Mouse (Mus musculus): Measurements from ENCODE around the gene Ate1. TPM values are rescaled to one million over a fixed set of nuclear protein-coding genes. Genes with fewer than 3 reads are reported as not detected.

Ate1 gene
- polyA plus RNA-seq, 1 experiment, result 13.7 TPM

DNA sequence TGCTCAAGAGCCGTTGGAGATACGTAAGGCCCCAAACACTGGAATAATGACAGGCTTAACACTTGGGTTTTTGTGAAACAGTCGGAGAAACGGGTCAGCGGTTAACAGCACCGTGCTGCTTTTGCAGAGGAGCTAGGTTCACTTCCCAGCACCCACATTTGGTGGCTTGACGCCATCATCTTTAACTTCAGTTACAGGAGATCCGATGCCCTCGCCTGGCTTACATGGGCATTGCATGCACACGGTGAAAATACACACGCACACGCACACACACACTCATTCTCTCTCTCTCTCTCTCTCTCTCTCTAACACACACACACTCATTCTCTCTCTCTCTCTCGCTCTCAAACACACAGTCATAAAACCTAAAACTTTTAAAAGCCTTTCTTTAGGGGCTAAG is 138.0 kb downstream of the Ate1 start:
- 94% methylated on average over 13 of the region's 13 CpGs for WGBS
- H3K27ac ChIP-seq (ENCODE audit: control insufficient read depth, insufficient read depth, low read depth, low read length, poor library complexity), result no peak overlapping the region
- TF ChIP-seq CTCF (IDR thresholded peaks at IDR 0.05; ENCODE audit: control insufficient read depth, insufficient read depth, low read length), result no peak
- TF ChIP-seq POLR2A (IDR thresholded peaks at IDR 0.05; ENCODE audit: borderline replicate concordance, control insufficient read depth, low read depth, low read length), result no peak
- no peaks in the 10 kb centered on the region for H3K4me1 ChIP-seq (ENCODE audit: control insufficient read depth, insufficient read depth, low read length)
- H3K4me3 ChIP-seq (replicated peaks; ENCODE audit: control insufficient read depth, low read depth, low read length), result no peak overlapping the region

DNA sequence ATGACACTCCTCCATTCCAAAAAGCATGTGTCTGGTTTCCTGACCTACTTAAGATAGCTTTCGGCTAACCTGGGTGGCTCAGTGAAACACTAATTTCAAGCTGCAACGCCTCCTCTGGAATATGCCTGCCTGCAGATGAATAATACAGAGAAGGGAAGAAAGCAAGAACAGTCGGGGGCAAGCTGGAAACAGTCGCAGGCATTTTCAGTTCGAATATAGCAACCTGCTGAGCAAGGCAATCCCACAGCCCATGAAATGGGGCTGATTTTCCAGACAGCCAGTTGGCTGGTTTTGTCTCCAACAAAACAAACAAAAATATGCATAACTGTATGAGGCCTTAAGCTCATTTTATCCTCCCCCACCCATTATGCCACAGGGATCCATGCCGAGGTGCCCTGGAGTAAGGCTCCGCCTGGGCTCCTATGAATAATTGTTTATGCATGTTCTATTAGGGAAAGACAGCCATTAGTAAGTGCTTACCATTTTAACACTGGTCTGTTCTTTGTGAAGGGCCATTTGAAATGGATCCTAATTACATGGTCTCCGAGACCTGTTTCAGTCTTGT is 138.7 kb downstream of the Ate1 start:
- no peak overlapping the region for H3K27ac ChIP-seq (ENCODE audit: control insufficient read depth, insufficient read depth, low read depth, low read length, poor library complexity)
- TF ChIP-seq POLR2A (IDR thresholded peaks at IDR 0.05; ENCODE audit: borderline replicate concordance, control insufficient read depth, low read depth, low read length) (no peak), CTCF (IDR thresholded peaks at IDR 0.05; ENCODE audit: control insufficient read depth, insufficient read depth, low read length) (no peak)
- 87% methylated on average over 8 of the region's 8 CpGs for WGBS
- H3K4me3 ChIP-seq (replicated peaks; ENCODE audit: control insufficient read depth, low read depth, low read length), result no peak overlapping the region
- no peaks in the 10 kb centered on the region for H3K4me1 ChIP-seq (ENCODE audit: control insufficient read depth, insufficient read depth, low read length)

DNA sequence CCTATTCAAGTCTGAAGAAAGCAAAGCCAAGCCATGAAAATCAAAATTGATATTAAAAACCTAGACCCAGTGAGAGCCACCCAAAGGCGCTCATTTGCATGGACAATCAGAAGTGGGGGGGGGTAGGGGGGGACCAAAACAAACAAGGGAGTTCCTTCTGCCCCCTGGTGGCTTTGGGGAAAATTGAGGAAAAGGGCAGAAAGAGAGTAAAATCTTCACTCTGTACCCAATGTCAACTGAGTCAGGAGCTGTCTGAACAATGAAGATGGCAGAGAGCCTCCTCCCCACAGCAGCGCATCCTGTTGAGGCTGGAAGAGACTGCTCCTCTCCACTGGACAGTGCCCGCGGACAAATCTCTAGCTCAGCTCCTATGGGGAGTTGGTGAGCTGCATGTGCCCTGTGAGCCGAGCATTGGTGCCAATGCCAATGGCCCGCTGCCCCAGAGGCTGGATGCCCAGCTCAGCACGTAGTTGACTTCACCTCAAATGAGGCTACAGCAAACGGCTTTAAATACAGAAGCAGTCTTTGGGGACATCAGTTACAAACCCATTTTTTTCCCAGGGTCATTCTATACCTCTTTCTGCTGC is 139.3 kb downstream of the Ate1 start:
- H3K4me1 ChIP-seq (ENCODE audit: control insufficient read depth, insufficient read depth, low read length), result no peaks in the 10 kb centered on the region
- TF ChIP-seq POLR2A (IDR thresholded peaks at IDR 0.05; ENCODE audit: borderline replicate concordance, control insufficient read depth, low read depth, low read length) (no peak), CTCF (IDR thresholded peaks at IDR 0.05; ENCODE audit: control insufficient read depth, insufficient read depth, low read length) (no peak)
- no peak overlapping the region for H3K4me3 ChIP-seq (replicated peaks; ENCODE audit: control insufficient read depth, low read depth, low read length)
- H3K27ac ChIP-seq (ENCODE audit: control insufficient read depth, insufficient read depth, low read depth, low read length, poor library complexity), result no peak overlapping the region
- 85% methylated on average over 8 of the region's 8 CpGs for WGBS

DNA sequence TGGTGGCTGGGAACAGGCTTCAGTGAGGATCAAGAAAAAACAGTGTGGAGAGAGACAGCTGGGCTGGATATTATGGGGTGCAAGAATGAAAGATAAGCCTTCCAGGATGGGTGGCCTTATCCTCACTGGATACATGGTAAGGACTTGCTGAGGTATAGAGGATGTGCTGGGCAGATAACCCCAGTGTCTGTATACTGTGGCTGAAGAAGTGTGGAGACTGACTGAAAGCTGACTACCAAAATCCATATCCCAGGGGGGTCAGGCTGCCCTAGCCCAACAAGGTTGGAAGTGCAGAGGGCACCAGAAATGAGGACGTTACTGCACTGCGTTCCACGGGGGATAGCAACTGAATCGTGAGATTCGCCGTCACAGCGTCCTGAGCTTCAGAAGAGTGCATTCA is 139.8 kb downstream of the Ate1 start:
- WGBS, result 95% methylated on average over 7 of the region's 7 CpGs
- TF ChIP-seq POLR2A (IDR thresholded peaks at IDR 0.05; ENCODE audit: borderline replicate concordance, control insufficient read depth, low read depth, low read length), result no peak
- no peak for TF ChIP-seq CTCF (IDR thresholded peaks at IDR 0.05; ENCODE audit: control insufficient read depth, insufficient read depth, low read length)
- Histone ChIP-seq H3K4me3 (replicated peaks; ENCODE audit: control insufficient read depth, low read depth, low read length) (no peak overlapping the region), H3K27ac (ENCODE audit: control insufficient read depth, insufficient read depth, low read depth, low read length, poor library complexity) (no peak overlapping the region), H3K4me1 (ENCODE audit: control insufficient read depth, insufficient read depth, low read length) (no peaks in the 10 kb centered on the region)

DNA sequence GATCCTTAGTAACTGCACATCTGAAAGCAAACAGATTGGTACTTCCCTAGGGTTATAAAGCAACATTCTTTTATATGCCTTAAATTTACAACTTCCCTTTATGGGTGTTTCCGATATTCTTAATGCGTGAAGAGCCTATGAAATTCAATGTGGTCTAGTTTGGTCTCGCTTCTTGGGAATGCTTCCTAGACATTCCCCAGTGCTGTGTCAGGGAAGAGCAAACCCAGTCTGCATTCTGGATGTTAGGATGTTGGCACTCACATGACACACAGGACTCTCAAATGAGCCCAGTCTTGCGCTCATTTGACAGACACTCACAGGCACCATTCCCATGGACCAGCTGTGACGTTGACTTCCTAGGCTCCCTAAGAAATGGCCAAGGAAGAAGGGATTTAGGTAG is 140.3 kb downstream of the Ate1 start:
- no peak overlapping the region for H3K27ac ChIP-seq (ENCODE audit: control insufficient read depth, insufficient read depth, low read depth, low read length, poor library complexity)
- TF ChIP-seq CTCF (IDR thresholded peaks at IDR 0.05; ENCODE audit: control insufficient read depth, insufficient read depth, low read length), result no peak
- TF ChIP-seq POLR2A (IDR thresholded peaks at IDR 0.05; ENCODE audit: borderline replicate concordance, control insufficient read depth, low read depth, low read length), result no peak
- WGBS, result 87% methylated on average over 5 of the region's 5 CpGs
- H3K4me1 ChIP-seq (ENCODE audit: control insufficient read depth, insufficient read depth, low read length), result no peaks in the 10 kb centered on the region
- no peak overlapping the region for H3K4me3 ChIP-seq (replicated peaks; ENCODE audit: control insufficient read depth, low read depth, low read length)

DNA sequence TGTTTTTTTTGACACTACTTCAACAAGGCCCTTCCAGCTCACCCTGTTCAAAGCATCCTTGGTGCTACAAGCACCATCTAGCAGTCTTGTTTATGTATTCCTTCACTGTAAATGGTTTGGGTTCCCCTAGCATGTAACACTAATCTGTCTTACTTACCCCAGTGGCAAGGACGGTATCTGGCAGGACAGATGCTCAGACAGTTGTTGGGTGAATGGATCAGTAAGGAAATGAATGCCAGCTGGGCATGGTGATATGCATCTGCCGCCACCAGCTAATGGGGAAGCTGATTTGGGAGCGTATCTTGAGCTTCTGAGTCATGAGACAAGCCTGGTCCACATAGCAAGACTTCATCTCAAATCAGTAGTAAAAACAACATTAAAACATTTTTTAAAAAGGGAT is 141.9 kb downstream of the Ate1 start:
- 33% methylated on average over 3 of the region's 3 CpGs for WGBS

DNA sequence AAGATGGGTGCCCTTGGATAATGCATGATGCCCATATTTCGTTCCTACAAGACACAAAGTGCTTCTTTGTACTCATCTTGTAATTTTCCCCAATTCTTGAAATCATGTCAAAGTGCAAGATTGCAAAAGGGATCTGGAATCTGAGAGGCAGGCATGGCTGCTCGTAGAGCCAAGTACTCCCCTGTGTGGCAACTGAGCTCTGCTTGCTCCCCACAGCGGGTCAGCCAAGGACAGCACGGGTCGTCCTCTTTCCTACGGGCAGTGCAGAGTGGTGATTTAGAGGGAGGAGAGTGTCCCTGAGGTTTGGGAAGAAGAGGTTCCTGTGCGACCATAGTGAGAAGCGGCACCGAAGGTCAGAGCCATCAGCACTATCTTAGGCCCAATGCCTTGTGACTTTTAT is 145.9 kb downstream of the Ate1 start:
- H3K27ac ChIP-seq (ENCODE audit: control insufficient read depth, insufficient read depth, low read depth, low read length, poor library complexity), result no peak overlapping the region
- no peak overlapping the region for H3K4me3 ChIP-seq (replicated peaks; ENCODE audit: control insufficient read depth, low read depth, low read length)
- 78% methylated on average over 9 of the region's 9 CpGs for WGBS
- TF ChIP-seq POLR2A (IDR thresholded peaks at IDR 0.05; ENCODE audit: borderline replicate concordance, control insufficient read depth, low read depth, low read length) (no peak), CTCF (IDR thresholded peaks at IDR 0.05; ENCODE audit: control insufficient read depth, insufficient read depth, low read length) (no peak)
- H3K4me1 ChIP-seq (ENCODE audit: control insufficient read depth, insufficient read depth, low read length), result no peaks in the 10 kb centered on the region

More for the DNA sequence above, 141.9 kb downstream of the Ate1 start:
- Histone ChIP-seq H3K27ac (ENCODE audit: control insufficient read depth, insufficient read depth, low read depth, low read length, poor library complexity) (no peak overlapping the region), H3K4me1 (ENCODE audit: control insufficient read depth, insufficient read depth, low read length) (no peaks in the 10 kb centered on the region), H3K4me3 (replicated peaks; ENCODE audit: control insufficient read depth, low read depth, low read length) (no peak overlapping the region)
- TF ChIP-seq CTCF (IDR thresholded peaks at IDR 0.05; ENCODE audit: control insufficient read depth, insufficient read depth, low read length) (no peak), POLR2A (IDR thresholded peaks at IDR 0.05; ENCODE audit: borderline replicate concordance, control insufficient read depth, low read depth, low read length) (no peak)

DNA sequence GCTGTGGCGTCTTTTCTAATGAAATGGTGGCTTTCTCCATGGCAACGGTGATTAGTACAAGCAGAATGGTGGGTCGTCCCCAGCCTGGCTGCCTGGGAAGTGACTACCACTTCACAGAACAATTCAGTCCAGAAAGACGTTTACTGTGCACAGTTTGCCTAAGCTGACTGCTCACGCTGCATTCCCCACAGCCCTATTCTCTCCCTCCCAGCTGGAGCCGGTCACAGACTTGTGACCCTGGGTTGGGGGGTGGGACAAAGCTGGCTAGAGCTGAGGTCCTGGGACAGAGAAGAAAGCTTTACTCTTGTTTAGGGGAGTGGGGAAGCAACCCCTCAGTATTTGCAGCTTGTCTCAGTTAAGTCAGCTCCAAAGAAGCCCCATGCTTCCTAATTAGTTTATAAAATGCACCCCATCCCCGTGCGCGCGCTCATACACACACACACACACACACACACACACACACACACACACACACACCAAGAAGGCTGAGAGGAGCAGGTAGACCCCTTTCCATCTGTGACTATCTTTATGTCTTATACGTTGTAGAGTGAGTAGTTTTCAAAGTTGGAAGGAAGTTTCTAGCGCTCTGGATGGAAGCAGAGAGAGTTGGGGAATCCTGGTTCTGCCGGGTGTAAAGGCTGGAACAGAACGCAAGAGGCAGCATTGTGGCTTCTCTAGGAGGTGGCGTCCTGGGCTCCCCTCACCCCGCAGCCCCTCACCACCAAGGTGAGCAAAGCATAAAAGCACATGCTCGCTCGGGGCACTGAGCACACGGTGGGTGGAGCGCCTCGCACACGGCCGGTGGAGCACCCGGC is 151.1 kb downstream of the Ate1 start:
- 58% methylated on average over 24 of the region's 24 CpGs for WGBS
- TF ChIP-seq CTCF (IDR thresholded peaks at IDR 0.05; ENCODE audit: control insufficient read depth, insufficient read depth, low read length) (no peak), POLR2A (IDR thresholded peaks at IDR 0.05; ENCODE audit: borderline replicate concordance, control insufficient read depth, low read depth, low read length) (no peak)
- no peak overlapping the region for H3K27ac ChIP-seq (ENCODE audit: control insufficient read depth, insufficient read depth, low read depth, low read length, poor library complexity)
- H3K4me1 ChIP-seq (ENCODE audit: control insufficient read depth, insufficient read depth, low read length), result no peaks in the 10 kb centered on the region
- no peak overlapping the region for H3K4me3 ChIP-seq (replicated peaks; ENCODE audit: control insufficient read depth, low read depth, low read length)
